Mouse (Mus musculus) ES-E14 (cell line): ENCODE data around the gene Tctn1. TPM values are rescaled to one million over a fixed set of nuclear protein-coding genes. Genes with fewer than 3 reads are reported as not detected.

Experiments
- DNase-seq: peaks from one replicate; pipeline ENCODE4 v3.0.0-alpha.2; 2013; ENCODE audit warnings: low read depth, low spot score
- H3K27ac ChIP-seq: 2 replicates; pipeline ENCODE4 v1.5.1; 2012; ENCODE audit warnings: low read depth, mild to moderate bottlenecking, low read length, moderate library complexity, mixed read lengths; ENCODE audit not compliant: poor library complexity, insufficient read depth, severe bottlenecking
- H3K36me3 ChIP-seq: 2 replicates; pipeline ENCODE4 v1.6.1; 2012; ENCODE audit warnings: mild to moderate bottlenecking, low read length, moderate library complexity, mixed read lengths; ENCODE audit not compliant: control insufficient read depth, poor library complexity, insufficient read depth, severe bottlenecking
- H3K4me1 ChIP-seq, 2 experiments: fragments of 150-350 bp in 1 of 2; sonication (generic) in 1 of 2; 2 replicates each; pipeline ENCODE4 v1.6.1; 2012; ENCODE audit warnings: low read length in 2 of 2, mild to moderate bottlenecking in 1 of 2, mixed read lengths in 1 of 2; ENCODE audit not compliant: control insufficient read depth in 2 of 2, insufficient read depth in 2 of 2, poor library complexity in 1 of 2
- H3K4me3 ChIP-seq, 2 experiments: fragments of 150-350 bp in 1 of 2; sonication (generic) in 1 of 2; 2 replicates each; pipeline ENCODE4 v1.5.1; 2012; ENCODE audit warnings: low read length in 2 of 2, low read depth in 1 of 2, mild to moderate bottlenecking in 1 of 2, mixed read lengths in 1 of 2; ENCODE audit not compliant: insufficient read depth in 1 of 2, poor library complexity in 1 of 2, severe bottlenecking in 1 of 2
- H3K9ac ChIP-seq: 2 replicates; pipeline ENCODE4 v1.6.1; 2012; ENCODE audit warnings: low read depth, mild to moderate bottlenecking, low read length, mixed read lengths; ENCODE audit not compliant: poor library complexity, insufficient read depth, severe bottlenecking
- H3K9me3 ChIP-seq: fragments of 150-350 bp; sonication (generic); 2 replicates; pipeline ENCODE4 v1.6.1; 2012; ENCODE audit warnings: low read depth, mild to moderate bottlenecking, low read length; ENCODE audit not compliant: control insufficient read depth, insufficient read depth
- CHD2 ChIP-seq: IDR thresholded peaks from 2 replicates; pipeline ENCODE4 v1.6.1; 2014; ENCODE audit warnings: mild to moderate bottlenecking, low read depth, low read length, inconsistent platforms
- HCFC1 ChIP-seq: IDR thresholded peaks from 2 replicates; pipeline ENCODE4 v1.6.1; 2012; ENCODE audit warnings: low read length, inconsistent platforms, borderline replicate concordance; ENCODE audit not compliant: insufficient read depth
- MAFK ChIP-seq: IDR thresholded peaks from 2 replicates; pipeline ENCODE4 v1.6.1; 2014; ENCODE audit warnings: mild to moderate bottlenecking, low read depth, low read length, inconsistent platforms; ENCODE audit not compliant: insufficient read depth
- ZC3H11A ChIP-seq: IDR thresholded peaks from 2 replicates; pipeline ENCODE4 v1.6.1; 2012; ENCODE audit warnings: low read depth, mild to moderate bottlenecking, inconsistent platforms, low read length, borderline replicate concordance
- ZNF384 ChIP-seq: IDR thresholded peaks from 2 replicates; pipeline ENCODE4 v1.6.1; 2012; ENCODE audit warnings: low read depth, low read length, inconsistent platforms
- in situ Hi-C, 2 experiments: fragments of 600-800 bp; cut with MboI; formaldehyde crosslinking; loops; one replicate each; pipeline ENCODE4 v1.15.1; 2025; ENCODE audit warnings: low sequenced_read_pairs in 2 of 2, inconsistent platforms in 1 of 2; ENCODE audit not compliant: unreplicated experiment in 2 of 2
- total RNA-seq: library from RNA; depleted of rRNA; stranded (reverse); fragments of 300-350 nt; gene quantifications from 2 replicates; pipeline ENCODE4 v1.2.3, GENCODE M21; 2012

Gene Tctn1
- total RNA-seq, 1 experiment, result 15.4 TPM

- Histone ChIP-seq H3K27ac (no peak overlapping the region), H3K4me3 (no peak overlapping the region), H3K9ac (no peak overlapping the region), H3K9me3 (no peaks in the 10 kb centered on the region), H3K4me1 (no peaks in the 10 kb centered on the region), H3K36me3 (peaks cover 9% of the 10 kb centered on the region; the same call in 1 of the 2 replicates)
- TF ChIP-seq ZNF384, result no peak
- in situ Hi-C loops, result no loop called here
- DNase-seq, result no peak
These were observed 15.0 kb downstream of the Tctn1 start for GRCm38 (mm10) chr5:122249281-122249680.

GRCm38 (mm10) chr5:122247934-122248333 is 16.3 kb downstream of the Tctn1 start:
- no peak overlapping the region for H3K4me3 ChIP-seq
- H3K9me3 ChIP-seq, result no peaks in the 10 kb centered on the region
- H3K9ac ChIP-seq, result no peak overlapping the region
- no peaks in the 10 kb centered on the region for H3K4me1 ChIP-seq
- H3K27ac ChIP-seq, result no peak overlapping the region
- no peak for DNase-seq
- TF ChIP-seq CHD2, result no peak
- TF ChIP-seq HCFC1, result no peak
- TF ChIP-seq ZNF384, result no peak
- TF ChIP-seq ZC3H11A, result no peak
- TF ChIP-seq MAFK, result no peak
- peaks cover 7% of the 10 kb centered on the region; the same call in 1 of the 2 replicates for H3K36me3 ChIP-seq
- in situ Hi-C loops, result no loop called here

- H3K36me3 ChIP-seq, result peaks cover 7% of the 10 kb centered on the region; the same call in 1 of the 2 replicates
- H3K27ac ChIP-seq, result no peak overlapping the region; the same call in 1 of the 2 replicates
- TF ChIP-seq ZC3H11A, result no peak
- TF ChIP-seq HCFC1, result no peak
- TF ChIP-seq ZNF384, result no peak
- no peak for TF ChIP-seq CHD2
- no peak for TF ChIP-seq MAFK
- H3K4me1 ChIP-seq, result no peaks in the 10 kb centered on the region
- no peaks in the 10 kb centered on the region for H3K9me3 ChIP-seq
- in situ Hi-C loops, result no loop called here
- no peak for DNase-seq
- no peak overlapping the region for H3K4me3 ChIP-seq
- H3K9ac ChIP-seq, result no peak overlapping the region
These were observed 16.7 kb downstream of the Tctn1 start for GRCm38 (mm10) chr5:122247529-122247928.

GRCm38 (mm10) chr5:122246547-122247167 is 17.6 kb downstream of the Tctn1 start:
- Histone ChIP-seq H3K36me3 (peaks cover 7% of the 10 kb centered on the region; the same call in 1 of the 2 replicates), H3K9ac (no peak overlapping the region), H3K27ac (no peak overlapping the region), H3K4me3 (no peak overlapping the region), H3K9me3 (no peaks in the 10 kb centered on the region), H3K4me1 (no peaks in the 10 kb centered on the region)
- DNase-seq, result no peak
- TF ChIP-seq CHD2 (no peak), ZC3H11A (no peak), ZNF384 (no peak), HCFC1 (no peak), MAFK (no peak)
- in situ Hi-C loops, result no loop called here

GRCm38 (mm10) chr5:122245186-122245585 is 19.1 kb downstream of the Tctn1 start:
- no peak overlapping the region for H3K27ac ChIP-seq
- no peak for TF ChIP-seq ZNF384
- no peak for TF ChIP-seq MAFK
- TF ChIP-seq HCFC1, result no peak
- no peak for TF ChIP-seq ZC3H11A
- TF ChIP-seq CHD2, result no peak
- in situ Hi-C loops, result no loop called here
- no peak overlapping the region for H3K9ac ChIP-seq
- peaks cover 19% of the 10 kb centered on the region for H3K36me3 ChIP-seq
- H3K4me1 ChIP-seq, result no peaks in the 10 kb centered on the region; a peak in 1 of 4 replicates
- H3K9me3 ChIP-seq, result no peaks in the 10 kb centered on the region
- DNase-seq, result no peak
- no peak overlapping the region for H3K4me3 ChIP-seq
